Mouse (Mus musculus) cerebellum, adult 2 months (tissue): ENCODE measurements around the gene Mrpl14.

Source experiments
- CTCF ChIP-seq: fragments of 200-500 bp; IDR thresholded peaks from 2 replicates; pipeline ENCODE4 v1.5.1; 2011; ENCODE audit warnings: low read depth, mild to moderate bottlenecking, control low read depth, low read length, moderate library complexity, borderline replicate concordance; ENCODE audit not compliant: insufficient read depth
- POLR2A ChIP-seq: fragments of 200-500 bp; IDR thresholded peaks from 2 replicates; pipeline ENCODE4 v1.6.1; 2011; ENCODE audit warnings: low read length, control low read depth, borderline replicate concordance; ENCODE audit not compliant: insufficient read depth

DNA sequence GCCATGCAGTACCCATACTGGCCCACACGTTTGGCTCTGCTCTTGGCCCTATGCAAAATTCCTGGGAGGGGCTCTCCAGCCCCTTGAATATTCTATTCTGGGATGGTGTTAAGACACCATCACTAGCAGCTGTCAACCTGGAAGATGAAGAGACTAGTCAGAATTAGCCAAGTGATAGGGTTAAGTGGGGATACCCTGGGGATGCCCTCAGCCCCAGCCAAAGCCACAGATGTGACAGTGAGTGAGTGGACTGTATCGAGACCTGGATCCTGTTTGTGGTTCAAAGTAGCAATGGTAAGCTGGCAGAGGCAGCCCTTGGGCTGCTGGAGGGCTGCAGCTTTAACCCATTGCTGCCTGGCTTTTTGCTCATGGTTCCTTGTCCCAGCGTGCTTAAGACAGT lies 23.7 kb downstream of the Mrpl14 start:
- no peak for TF ChIP-seq CTCF
- TF ChIP-seq POLR2A = no peak
